Mouse (Mus musculus) myocyte (in vitro differentiated cells): Measurements from ENCODE around the gene Map1b.

Experiments
- E2F4 ChIP-seq: IDR thresholded peaks from one replicate; pipeline ENCODE4 v1.6.1; 2011; ENCODE audit warnings: mild to moderate bottlenecking, control low read depth, moderate library complexity; ENCODE audit not compliant: insufficient read depth
- MAX ChIP-seq: IDR thresholded peaks from one replicate; pipeline ENCODE4 v1.6.1; 2011; ENCODE audit warnings: low read depth, mild to moderate bottlenecking, control low read depth
- MYOD1 ChIP-seq, 3 experiments: IDR thresholded peaks; one replicate each; pipeline ENCODE4 v1.6.1; 2011; ENCODE audit warnings: control low read depth in 2 of 3, low read depth in 2 of 3, mild to moderate bottlenecking in 2 of 3, moderate library complexity in 1 of 3; ENCODE audit not compliant: insufficient read length in 2 of 3, control insufficient read depth in 1 of 3
- MYOG ChIP-seq, 3 experiments: IDR thresholded peaks; one replicate each; pipeline ENCODE4 v1.6.1; 2011; ENCODE audit warnings: control low read depth in 2 of 3, low read depth in 2 of 3, mild to moderate bottlenecking in 2 of 3; ENCODE audit not compliant: insufficient read length in 2 of 3, control insufficient read depth in 1 of 3, insufficient read depth in 1 of 3
- POLR2A ChIP-seq: IDR thresholded peaks from one replicate; pipeline ENCODE4 v1.6.1; 2011; ENCODE audit warnings: low read depth, mild to moderate bottlenecking, control low read depth, moderate library complexity; ENCODE audit not compliant: insufficient read length
- REST ChIP-seq: IDR thresholded peaks from one replicate; pipeline ENCODE4 v1.6.1; 2011; ENCODE audit warnings: mild to moderate bottlenecking, control low read depth, moderate library complexity; ENCODE audit not compliant: insufficient read depth, insufficient read length
- SRF ChIP-seq: IDR thresholded peaks from one replicate; pipeline ENCODE4 v1.6.1; 2011; ENCODE audit warnings: low read depth; ENCODE audit not compliant: control insufficient read depth, insufficient read length
- TCF12 ChIP-seq: IDR thresholded peaks from one replicate; pipeline ENCODE4 v1.6.1; 2011; ENCODE audit warnings: mild to moderate bottlenecking, control low read depth; ENCODE audit not compliant: poor library complexity, insufficient read depth, severe bottlenecking
- USF1 ChIP-seq: IDR thresholded peaks from one replicate; pipeline ENCODE4 v1.6.1; 2011; ENCODE audit warnings: low read depth, mild to moderate bottlenecking, control low read depth, moderate library complexity

- TF ChIP-seq POLR2A (no peak), TCF12 (no peak), MAX (no peak), E2F4 (no peak), SRF (no peak), REST (no peak), MYOG (IDR thresholded peaks at IDR 0.05; ENCODE audit: control insufficient read depth in 1 of 3, insufficient read depth in 1 of 3, insufficient read length in 2 of 3, low read depth in 2 of 3) (no peak), USF1 (no peak), MYOD1 (IDR thresholded peaks at IDR 0.05; ENCODE audit: control insufficient read depth in 1 of 3, insufficient read length in 2 of 3, low read depth in 2 of 3) (no peak)
Observed at GRCm38 (mm10) chr13:99394694-99395093, 121.6 kb downstream of the Map1b start.
